14 mouse cellular contexts compared by ENCODE assay signal in genomic region chr16:43256900-43257281, GRCm38 (mm10).
"Had no signal": no experiment of that assay in that cellular context is flagged by ENCODE, and none has a peak within 500 bp of the region (broad histone marks: within the 10 kb centered on the region; RNA-seq: fewer than 3 reads in every experiment).

No protein-coding gene starts in this region.

- DNase-seq: liver, postnatal 0 days; lung, adult 2 months; lung, postnatal 10 days; lung, postnatal 36 days; right cerebral cortex, postnatal 14 days; thymus, adult 2 months; thymus, postnatal 25 days; thymus, postnatal 4 days had no signal

- H3K36me3 ChIP-seq: lung, embryonic 15.5 days; midbrain, embryonic 13.5 days; midbrain, embryonic 15.5 days; neural tube, embryonic 12.5 days; stomach, embryonic 15.5 days had no signal

- H3K27me3 ChIP-seq: lung, embryonic 15.5 days; megakaryocyte, embryonic 14.5 days; midbrain, embryonic 13.5 days; midbrain, embryonic 15.5 days; neural tube, embryonic 12.5 days; stomach, embryonic 15.5 days had no signal

- H3K4me3 ChIP-seq: lung, embryonic 15.5 days; megakaryocyte, embryonic 14.5 days; midbrain, embryonic 13.5 days; midbrain, embryonic 15.5 days; neural tube, embryonic 12.5 days; stomach, embryonic 15.5 days had no signal
